Mouse (Mus musculus): ENCODE measurements around the gene R3hdm4.

DNA sequence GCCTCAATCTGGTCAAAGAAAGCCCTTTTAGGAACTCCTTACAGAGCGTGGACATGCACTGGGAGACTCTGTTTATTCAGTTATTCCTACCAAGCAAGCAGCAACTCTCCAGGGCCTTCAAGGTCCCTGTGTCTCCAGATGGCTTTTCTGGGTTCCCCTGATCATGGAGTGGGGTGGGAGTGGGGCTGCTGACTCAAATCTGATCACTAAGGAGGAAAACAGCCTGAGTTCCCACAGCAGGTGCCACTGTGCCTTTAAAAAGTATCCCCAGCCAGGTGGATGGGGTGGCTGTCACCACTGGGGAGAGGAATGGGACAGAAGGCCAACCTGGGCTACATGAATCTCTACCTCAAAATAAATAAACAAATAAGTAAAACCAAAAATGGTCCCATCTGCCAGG lies 22.0 kb upstream of the R3hdm4 start:
- TF ChIP-seq EP300 (IDR thresholded peaks at IDR 0.05; ENCODE audit: low read depth) (no peak), CTCF (IDR thresholded peaks at IDR 0.05; ENCODE audit: low read depth) (no peak)
